Mouse (Mus musculus): ENCODE data around the gene Arhgef7.

Arhgef7 gene

GRCm38 (mm10) chr8:11767213-11767840 lies 39.8 kb downstream of the Arhgef7 start:
- in situ Hi-C loops (cut with MboI), result no loop called here

DNA sequence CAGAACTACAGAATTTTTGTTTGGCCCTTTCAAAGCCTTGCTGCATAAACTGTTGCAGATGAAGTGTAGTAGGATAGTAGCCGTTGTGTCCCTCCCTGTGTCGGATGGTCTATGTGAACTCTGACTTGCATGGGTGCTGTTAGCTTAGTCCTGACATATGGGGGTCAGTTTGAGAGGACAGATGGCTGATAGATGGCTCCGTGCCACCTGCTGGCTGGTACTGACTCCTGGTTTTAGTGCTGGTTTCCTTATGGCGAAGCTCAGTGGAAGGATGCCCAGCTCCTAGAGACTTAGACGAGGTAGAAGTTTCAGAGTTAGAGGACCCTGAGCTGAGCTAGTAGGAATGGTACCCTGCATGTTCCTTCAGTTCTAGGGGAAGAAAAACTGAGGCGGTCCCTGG lies 42.5 kb downstream of the Arhgef7 start:
- in situ Hi-C loops (cut with MboI), result no loop called here

DNA sequence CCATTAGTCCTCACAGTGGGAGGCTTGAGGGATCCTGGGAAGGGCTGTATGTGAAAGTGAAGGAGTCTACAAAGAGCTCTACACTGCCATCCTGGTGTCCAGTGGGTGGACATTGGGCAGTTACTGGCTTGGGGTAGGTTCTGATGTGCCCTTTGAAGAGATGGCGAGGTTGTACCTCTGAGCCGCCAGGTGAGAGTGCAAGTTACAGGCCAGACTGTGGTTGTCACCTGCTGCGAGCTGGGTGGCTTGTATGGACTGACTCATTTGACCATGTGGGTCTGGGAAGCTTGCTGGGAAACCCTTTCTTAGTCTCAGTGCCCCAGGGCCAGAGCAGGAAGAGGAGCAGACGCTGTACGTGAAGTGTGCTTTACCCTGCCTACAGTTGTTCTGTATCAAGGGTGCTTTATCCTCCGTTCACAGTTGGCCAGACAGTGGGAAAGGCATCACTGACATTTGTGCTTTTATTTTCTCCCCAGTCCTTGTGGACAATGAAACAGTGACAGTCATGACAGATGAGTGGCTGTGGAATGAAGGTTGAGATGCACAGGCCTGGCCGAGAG lies 43.1 kb downstream of the Arhgef7 start:
- in situ Hi-C loops (cut with MboI), result no loop called here

GRCm38 (mm10) chr8:11771608-11772007 lies 44.1 kb downstream of the Arhgef7 start:
- in situ Hi-C loops (cut with MboI), result no loop called here

DNA sequence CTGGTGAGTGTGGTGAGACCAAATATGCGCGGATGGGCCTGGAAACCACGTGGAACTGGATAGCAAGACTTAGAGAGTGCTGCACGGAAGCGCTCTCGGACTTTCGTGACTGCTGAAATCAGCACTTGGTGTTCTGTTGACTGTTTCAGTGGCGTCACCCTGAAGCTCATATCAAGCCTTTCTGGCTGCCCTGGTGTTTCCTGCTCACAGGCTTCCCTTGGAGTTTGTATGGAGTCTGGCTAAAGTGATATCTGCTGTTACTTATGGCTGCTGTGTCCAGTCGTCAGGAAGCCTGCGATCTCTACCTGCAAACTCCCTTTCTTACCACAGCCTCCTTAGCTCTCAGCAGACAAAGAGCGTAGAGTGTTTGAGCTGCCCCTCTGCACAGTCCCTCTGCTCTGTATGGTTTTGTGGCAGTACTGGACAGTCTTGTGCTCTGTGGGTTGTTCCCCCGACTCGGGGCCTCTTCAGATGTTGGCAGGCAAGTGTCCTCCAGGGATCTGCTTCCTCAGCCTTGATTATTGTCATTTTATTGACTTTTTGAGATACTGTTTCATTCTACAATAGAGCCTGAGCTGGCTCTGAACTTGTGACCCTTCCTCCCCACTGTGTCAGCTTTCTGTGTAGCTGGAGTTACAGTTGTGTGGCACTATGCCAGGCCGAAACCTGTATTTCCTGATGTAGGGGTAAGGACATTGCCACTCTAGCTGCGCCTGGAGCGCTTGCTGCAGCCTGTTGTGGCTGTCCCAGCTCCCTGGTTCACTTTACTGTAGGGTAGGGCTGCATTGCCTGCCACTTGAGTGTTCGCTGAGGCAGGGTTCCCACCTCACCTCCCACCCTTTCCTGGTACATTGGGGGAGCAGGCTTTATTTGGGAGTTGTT lies 46.9 kb downstream of the Arhgef7 start:
- in situ Hi-C loops (cut with MboI), result no loop called here

GRCm38 (mm10) chr8:11775889-11776288 lies 48.4 kb downstream of the Arhgef7 start:
- in situ Hi-C loops (cut with MboI), result no loop called here

DNA sequence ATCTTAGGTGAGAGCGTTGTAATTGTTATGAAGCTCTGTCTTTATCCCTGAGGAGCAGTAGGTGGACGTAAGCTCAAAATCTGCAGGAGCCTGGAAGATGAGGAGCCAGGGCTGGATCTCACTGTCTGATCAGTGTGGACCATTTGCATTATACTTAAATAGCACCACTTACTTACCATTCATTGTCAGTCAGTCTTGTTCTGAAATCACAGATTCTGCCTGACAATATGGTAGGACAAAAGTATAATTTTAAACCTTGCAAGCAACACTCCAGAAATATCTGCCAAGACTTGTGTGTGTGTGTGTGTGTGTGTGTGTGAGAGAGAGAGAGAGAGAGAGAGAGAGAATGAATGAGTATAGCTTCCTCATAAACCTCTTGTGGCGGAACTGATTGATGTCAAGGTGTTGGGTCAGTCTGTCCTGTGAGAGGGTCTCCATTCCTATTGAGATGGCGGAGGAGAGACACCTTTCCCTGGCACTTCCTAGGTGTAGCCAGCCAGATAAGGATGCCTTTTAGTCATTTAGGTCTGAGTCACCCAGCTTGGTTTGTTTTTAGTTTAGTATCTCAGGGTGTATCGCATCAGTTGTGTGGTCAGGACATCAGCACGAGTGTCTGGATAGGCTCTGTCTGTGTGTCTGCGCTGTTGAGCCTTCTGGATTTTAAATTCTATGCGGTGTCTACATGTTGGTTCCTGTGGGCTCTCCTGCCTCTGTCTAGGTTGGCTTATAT lies 49.1 kb downstream of the Arhgef7 start:
- in situ Hi-C loops (cut with MboI), result no loop called here

GRCm38 (mm10) chr8:11777201-11777600 lies 49.7 kb downstream of the Arhgef7 start:
- in situ Hi-C loops (cut with MboI), result no loop called here

DNA sequence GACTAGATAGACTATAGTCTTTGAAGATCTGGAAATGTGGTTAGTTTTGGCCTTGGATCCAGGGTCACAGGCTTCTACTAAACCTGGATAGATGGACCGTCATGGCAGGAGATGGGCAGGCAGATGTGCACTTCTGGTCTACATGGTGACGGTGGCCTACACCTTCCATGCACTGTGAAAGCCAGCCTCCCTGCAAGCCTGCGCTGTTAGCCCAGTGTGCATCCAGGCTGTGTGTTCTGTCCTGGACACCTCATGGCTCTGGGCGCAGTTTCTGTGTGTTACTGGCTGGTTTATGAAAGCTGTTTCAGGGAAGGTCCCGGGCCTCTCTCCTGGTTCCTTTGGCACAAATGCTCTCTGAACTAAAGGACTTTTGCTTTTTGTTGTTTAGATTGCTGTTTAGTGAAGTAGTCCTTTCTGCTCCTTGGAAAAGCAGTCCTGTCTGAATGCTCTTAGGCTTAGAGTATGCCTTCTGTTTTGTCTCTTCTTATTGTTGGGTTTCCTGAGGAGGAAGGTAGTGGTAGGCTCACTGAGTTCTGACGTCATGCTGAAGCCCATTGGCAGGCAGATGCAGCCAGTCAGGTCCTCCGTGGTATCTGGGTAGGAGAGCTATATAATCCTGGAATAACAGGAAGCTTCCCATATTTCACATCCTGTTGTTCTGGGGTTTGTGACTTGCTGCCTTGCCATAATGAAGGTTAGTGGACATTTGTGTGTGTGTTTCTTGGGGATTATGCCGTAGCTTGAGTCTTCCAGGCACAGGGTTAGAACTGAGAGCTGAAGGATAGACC lies 51.3 kb downstream of the Arhgef7 start:
- in situ Hi-C loops (cut with MboI), result no loop called here

GRCm38 (mm10) chr8:11779844-11780634 lies 52.5 kb downstream of the Arhgef7 start:
- in situ Hi-C loops (cut with MboI), result no loop called here

GRCm38 (mm10) chr8:11780641-11781040 lies 53.1 kb downstream of the Arhgef7 start:
- in situ Hi-C loops (cut with MboI), result no loop called here

DNA sequence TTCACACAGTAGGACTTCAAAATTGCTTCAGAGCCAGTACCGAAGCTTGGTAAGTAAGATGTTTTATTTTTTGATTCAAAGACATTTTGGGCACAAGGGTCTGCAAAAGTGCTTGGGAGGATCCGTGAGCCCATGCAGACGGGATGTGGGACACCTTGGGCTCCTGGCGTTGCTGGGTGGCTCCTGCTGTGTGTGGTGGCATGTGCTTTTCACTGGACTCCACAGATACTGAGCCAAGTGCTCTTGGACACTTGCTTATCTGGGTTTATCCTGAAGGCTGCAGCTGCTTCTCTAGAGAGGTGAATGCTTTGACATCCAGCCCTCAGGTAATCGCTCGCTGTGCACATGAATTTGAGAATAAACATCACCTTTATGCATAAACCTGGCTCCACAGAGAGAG lies 55.1 kb downstream of the Arhgef7 start:
- in situ Hi-C loops (cut with MboI), result no loop called here

- in situ Hi-C loops (cut with MboI), result no loop called here
Measured at GRCm38 (mm10) chr8:11783861-11784594, 56.5 kb downstream of the Arhgef7 start.

DNA sequence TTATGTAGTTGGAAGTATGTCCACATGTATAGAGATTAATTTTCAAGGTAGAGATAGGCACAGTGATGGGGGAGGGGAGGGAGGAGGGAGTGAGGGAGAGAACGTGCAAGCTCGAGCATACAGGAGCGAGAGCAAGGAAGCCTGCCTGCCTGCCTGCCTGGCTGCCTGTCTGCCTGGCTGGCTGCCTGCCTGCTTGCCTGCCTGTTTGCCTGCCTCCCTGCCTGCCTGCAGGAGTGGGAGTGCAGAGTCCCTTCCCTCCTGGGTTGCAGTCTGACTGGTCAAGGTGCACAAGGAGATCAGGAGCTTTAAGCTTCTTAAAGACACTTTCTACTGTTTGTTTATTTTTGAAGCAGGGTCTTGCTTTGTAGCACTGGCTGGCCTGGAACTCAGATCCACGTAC lies 57.6 kb downstream of the Arhgef7 start:
- in situ Hi-C loops (cut with MboI), result no loop called here

DNA sequence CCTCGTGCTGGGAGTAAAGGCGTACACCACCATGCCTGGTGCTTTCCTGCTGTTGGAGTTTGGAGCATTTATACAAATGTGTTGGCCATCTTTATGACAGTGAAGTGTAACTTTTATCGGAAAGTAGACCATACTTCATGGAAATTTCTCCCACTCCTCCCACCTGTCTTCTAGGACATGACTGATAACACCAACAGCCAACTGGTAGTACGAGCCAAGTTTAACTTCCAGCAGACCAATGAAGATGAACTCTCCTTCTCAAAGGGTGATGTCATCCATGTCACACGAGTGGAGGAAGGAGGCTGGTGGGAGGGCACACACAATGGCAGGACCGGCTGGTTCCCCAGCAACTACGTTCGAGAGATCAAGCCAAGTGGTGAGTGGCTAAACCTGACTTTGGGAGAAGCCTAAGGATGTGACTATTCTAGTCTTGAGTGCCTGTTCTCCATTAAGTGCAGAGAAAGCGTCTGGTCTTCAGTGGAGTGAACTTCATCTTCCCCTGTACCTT lies 58.1 kb downstream of the Arhgef7 start:
- in situ Hi-C loops (cut with MboI), result no loop called here

DNA sequence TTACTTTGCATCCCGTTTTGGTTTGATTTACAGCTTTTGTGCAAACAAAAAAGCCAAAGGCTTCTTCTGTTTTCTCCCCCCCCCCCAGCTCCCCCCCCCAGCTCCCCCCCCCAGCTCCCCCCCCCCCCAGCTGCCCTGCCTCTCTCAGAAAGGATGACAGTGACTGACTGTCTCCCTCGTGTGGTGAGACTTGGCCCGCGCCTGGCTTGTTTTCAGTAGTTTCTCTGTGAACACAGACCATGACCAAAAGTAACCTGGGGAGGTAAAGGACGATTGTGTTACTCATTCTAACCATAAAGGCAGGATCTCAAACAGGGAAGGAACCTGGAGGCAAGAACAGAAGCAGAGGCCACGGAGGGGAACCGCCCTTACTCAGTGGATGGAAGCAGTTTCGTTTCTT lies 60.7 kb downstream of the Arhgef7 start:
- in situ Hi-C loops (cut with MboI), result no loop called here

GRCm38 (mm10) chr8:11789168-11789567 lies 61.6 kb downstream of the Arhgef7 start:
- in situ Hi-C loops (cut with MboI), result no loop called here

DNA sequence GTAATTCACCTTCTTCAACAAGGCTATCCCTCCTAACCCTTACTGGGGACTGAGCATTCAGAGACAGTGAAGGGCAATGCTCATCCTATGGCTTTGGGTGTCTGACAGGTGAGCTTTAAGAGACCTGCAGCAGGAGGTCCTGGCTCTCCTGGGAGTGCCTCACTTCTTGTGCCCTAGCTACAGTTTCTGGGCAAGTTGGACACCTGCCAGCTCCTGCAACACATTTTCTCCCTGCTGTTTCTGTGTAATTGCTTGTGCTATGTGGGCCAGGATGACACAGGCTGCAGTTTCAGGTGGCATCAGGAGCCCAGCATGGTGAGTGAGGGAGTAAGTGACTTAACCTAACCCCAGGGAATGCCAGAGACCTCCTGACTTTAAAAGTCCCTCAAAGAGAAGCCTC lies 67.4 kb downstream of the Arhgef7 start:
- in situ Hi-C loops (cut with MboI), result no loop called here

DNA sequence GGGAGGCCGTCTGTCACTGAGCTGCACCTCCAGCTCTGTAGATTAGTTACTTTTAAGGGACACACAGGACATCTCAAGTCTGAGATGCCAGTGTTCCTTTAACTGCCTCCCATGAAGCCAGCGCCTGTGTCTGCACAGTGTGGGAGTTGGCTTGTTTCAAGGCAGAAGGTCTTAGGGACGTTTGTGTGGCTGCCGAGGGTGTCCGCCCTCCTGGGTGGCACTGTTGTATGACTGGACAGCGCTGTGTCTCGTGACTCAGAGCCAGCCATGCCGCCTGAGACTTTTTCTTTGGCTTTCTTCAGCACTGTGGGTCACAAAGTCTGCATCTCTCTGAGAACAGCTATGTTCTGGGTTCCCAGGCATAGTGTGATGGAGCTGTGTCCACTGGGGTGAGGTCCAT lies 69.6 kb downstream of the Arhgef7 start:
- in situ Hi-C loops (cut with MboI), result no loop called here
